Mouse (Mus musculus): Measurements from ENCODE around the gene Cenpu.

DNA sequence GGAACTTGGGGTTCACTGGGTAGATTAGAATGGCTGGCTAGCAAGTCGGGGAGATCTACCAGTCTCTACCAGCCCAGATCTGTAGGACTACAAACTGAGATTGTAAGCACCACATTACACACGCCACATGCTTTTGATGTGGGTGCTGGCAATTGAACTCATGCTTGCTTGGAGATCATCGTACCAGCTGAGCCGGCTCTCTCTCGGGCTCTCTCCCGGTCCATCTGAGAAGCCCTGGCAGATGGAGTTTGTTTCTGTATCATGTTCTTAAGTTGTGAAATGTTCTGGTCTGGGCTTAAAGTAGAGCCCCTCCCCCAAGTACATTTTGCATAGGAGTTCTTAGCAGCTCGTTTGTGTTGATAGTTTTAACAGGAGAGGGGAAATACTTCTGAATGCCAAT is 8.6 kb upstream of the Cenpu start:
- TF ChIP-seq POLR2A (IDR thresholded peaks at IDR 0.05; ENCODE audit: low read depth, low read length) = no peak
- no peak for TF ChIP-seq CTCF (IDR thresholded peaks at IDR 0.05; ENCODE audit: extremely low read depth, insufficient read depth, insufficient read length, insufficient replicate concordance)

Data from spleen, adult 2 months (tissue).